Mouse (Mus musculus): ENCODE measurements at regions not wholly inside any gene's neighbourhood (a gene's known extent, or its start where the extent isn't known, plus 50 kb on each side); places are given as distances from the start of the nearest gene placed in this dataset.

DNA sequence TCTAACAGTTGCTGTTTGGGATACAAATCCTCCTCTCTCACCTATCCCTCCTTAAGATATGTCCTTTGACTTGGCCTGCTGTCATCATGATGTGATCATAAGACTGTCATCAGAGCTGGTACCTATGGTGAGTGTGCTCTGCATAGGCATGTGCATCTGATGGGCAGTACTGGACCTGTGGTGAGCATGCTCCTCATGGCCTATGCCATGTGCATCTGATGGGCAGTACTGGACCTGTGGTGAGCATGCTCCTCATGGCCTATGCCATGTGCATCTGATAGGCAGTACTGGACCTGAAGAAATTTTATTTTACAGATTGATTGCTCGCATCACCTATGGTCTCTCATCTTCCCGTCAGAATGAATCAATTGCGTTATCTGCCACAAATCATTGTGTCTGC lies 325.8 kb upstream of the Rgmb start:
- TF ChIP-seq CTCF (IDR thresholded peaks at IDR 0.05; ENCODE audit: low read depth), result no peak
- Histone ChIP-seq H3K4me2 (no peak overlapping the region), H3K4me3 (ENCODE audit: low read depth, low read length) (no peak overlapping the region), H3K9me3 (ENCODE audit: low read depth, low read length) (no peaks in the 10 kb centered on the region), H3K36me3 (ENCODE audit: insufficient read depth) (no peaks in the 10 kb centered on the region), H3K4me1 (ENCODE audit: insufficient read depth) (0 out of 2 replicates have a peak, but pooled peaks cover 4% of the 10 kb centered on the region), H3K27me3 (ENCODE audit: insufficient read depth, low read length) (no peaks in the 10 kb centered on the region), H3K27ac (ENCODE audit: low read depth) (no peak overlapping the region), H3K9ac (no peak overlapping the region)
- no peak for ATAC-seq (ENCODE audit: insufficient read depth)
- WGBS, result 84% methylated on average over 3 of the region's 3 CpGs
- DNase-seq, result no peak

DNA sequence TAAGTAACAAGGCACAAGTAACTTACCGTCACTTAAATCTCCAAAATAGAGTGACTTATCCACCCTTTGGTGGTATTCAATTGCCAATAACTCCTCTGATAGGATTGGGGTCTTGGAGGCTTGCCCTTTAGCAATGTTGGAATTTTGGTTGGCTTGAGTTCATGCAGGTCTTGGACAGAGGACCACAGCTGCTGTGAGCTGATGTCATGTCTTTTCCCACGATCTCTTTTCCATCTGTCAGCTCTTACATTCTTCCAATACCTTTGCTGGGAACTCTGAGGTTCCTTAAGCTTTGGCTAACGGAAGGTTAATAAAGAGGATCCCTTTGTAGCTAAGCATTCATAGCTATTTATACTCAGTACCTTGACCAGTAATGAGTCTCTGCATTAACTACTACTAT lies 324.7 kb upstream of the Rgmb start:
- Histone ChIP-seq H3K4me3 (ENCODE audit: low read depth, low read length) (no peak overlapping the region), H3K4me2 (no peak overlapping the region), H3K4me1 (ENCODE audit: insufficient read depth) (0 out of 2 replicates have a peak, but pooled peaks cover 4% of the 10 kb centered on the region), H3K36me3 (ENCODE audit: insufficient read depth) (no peaks in the 10 kb centered on the region), H3K27me3 (ENCODE audit: insufficient read depth, low read length) (no peaks in the 10 kb centered on the region), H3K27ac (ENCODE audit: low read depth) (no peak overlapping the region), H3K9me3 (ENCODE audit: low read depth, low read length) (no peaks in the 10 kb centered on the region), H3K9ac (no peak overlapping the region)
- 60% methylated on average over 3 of the region's 3 CpGs for WGBS
- no peak for TF ChIP-seq CTCF (IDR thresholded peaks at IDR 0.05; ENCODE audit: low read depth)
- DNase-seq (no peak), ATAC-seq (ENCODE audit: insufficient read depth) (no peak)
